Mouse (Mus musculus): Measurements from ENCODE around the gene Pard3.

DNA sequence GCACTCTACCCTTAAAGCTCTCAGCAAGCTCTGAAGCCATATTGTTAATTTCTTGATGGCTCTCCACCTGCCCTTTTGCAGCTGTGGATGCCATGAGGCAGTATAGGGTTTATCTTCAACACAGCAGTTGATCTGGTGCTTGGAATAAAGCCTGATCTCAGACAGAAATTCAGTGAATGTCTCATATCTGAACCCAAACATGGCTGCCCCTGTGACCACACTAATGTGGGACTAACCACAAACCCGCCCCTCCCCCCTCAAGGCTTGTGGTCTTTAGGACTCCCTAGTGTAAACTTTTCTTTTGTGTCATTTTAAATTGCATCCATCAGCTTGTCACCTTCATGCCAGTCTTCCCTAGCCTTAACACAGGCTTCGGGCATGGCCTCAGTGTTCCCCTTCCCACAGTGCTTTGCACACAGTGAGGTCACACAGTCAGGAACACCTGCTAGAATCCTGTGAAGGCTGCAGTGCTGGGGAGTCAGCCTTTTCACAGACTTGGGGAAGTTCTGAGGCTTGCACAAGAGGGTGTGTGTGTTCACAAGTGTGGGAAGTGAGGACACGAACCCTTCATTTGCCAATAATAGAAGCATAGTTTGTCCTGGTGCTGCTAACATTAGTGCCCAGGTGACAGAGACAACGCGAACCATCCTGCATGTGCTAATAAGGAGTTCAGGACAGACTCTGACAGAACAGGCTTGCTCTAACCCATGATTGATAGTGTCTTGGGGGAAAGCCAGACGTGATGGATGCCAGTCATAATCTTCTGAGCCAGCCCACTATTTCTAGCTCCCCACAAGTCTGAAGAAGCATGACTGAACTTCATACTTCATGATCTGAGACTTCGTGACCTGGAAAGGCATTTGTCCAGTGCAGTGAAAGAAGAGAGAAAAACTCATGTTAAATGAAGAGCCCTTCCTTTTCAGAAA lies 451.4 kb downstream of the Pard3 start:
- no peak for TF ChIP-seq POLR2A (IDR thresholded peaks at IDR 0.05; ENCODE audit: borderline replicate concordance, insufficient read depth, low read length)
- TF ChIP-seq CTCF (IDR thresholded peaks at IDR 0.05; ENCODE audit: borderline replicate concordance, insufficient read depth, low read depth, low read length) = no peak

Data from cerebellum, adult 2 months (tissue).